Mouse (Mus musculus) embryonic facial prominence, embryonic 12.5 days (tissue): ENCODE data around the gene Diexf. TPM values are rescaled to one million over a fixed set of nuclear protein-coding genes. Genes with fewer than 3 reads are reported as not detected.

Experiments used
- polyA plus RNA-seq: library from polyadenylated mRNA; unstranded; fragments of >200 nt; fragmentation: Nextera tagmentation; extraction: Ambion mirVana; gene quantifications from 2 replicates; pipeline ENCODE4 v1.2.1, GENCODE M21; 2016

The Diexf gene
- polyA plus RNA-seq, 1 experiment from 2014 or later = 9.0 TPM

Other genes with a start within 250 kb of the Diexf start
- 4.3 and 4.5 TPM in 2 replicates for gene Syt14, start 94.5 kb downstream of the Diexf start, polyA plus RNA-seq
- 17.3 and 18.3 TPM in 2 replicates for gene Irf6, start 22.8 kb upstream of the Diexf start, polyA plus RNA-seq
- gene A130010J15Rik, start 37.8 kb upstream of the Diexf start, polyA plus RNA-seq = 16.3 and 18.1 TPM in 2 replicates
- 3.9 and 4.0 TPM in 2 replicates for gene Traf3ip3, start 71.4 kb upstream of the Diexf start, polyA plus RNA-seq
- gene Lamb3, start 77.4 kb upstream of the Diexf start, polyA plus RNA-seq = 2.0 and 2.2 TPM in 2 replicates
- gene Hsd11b1, start 133.8 kb upstream of the Diexf start, polyA plus RNA-seq = 0.41 and 0.60 TPM in 2 replicates
- gene G0s2, start 142.9 kb upstream of the Diexf start, polyA plus RNA-seq = 14.0 and 17.1 TPM in 2 replicates
- 24.4 and 26.3 TPM in 2 replicates for gene Camk1g, start 240.0 kb upstream of the Diexf start, polyA plus RNA-seq